Mouse (Mus musculus): ENCODE measurements around the gene Fbxo48. TPM values are rescaled to one million over a fixed set of nuclear protein-coding genes. Genes with fewer than 3 reads are reported as not detected.

The Fbxo48 gene
- total RNA-seq, 2 experiments from 2014 or later: 1.1 to 1.5 TPM

Other genes with a start within 250 kb of the Fbxo48 start
- 10 to 100 TPM; 12.5 to 12.7 TPM for gene Egfr, start 199.2 kb upstream of the Fbxo48 start, total RNA-seq (2021)
- gene Cnrip1, start 100.2 kb downstream of the Fbxo48 start, total RNA-seq (2021): 100 to 1,000 TPM; 108 to 125 TPM
- 1 to 10 TPM; 6.2 to 7.4 TPM for gene Plek, start 101.0 kb downstream of the Fbxo48 start, total RNA-seq (2021)
- 100 to 1,000 TPM; 776 to 809 TPM for gene Ppp3r1, start 207.9 kb downstream of the Fbxo48 start, total RNA-seq (2021)
- 1 to 10 TPM; 7.8 to 9.0 TPM for gene Wdr92, start 230.7 kb downstream of the Fbxo48 start, total RNA-seq (2021)

Data from left cerebral cortex, postnatal 25 days (tissue).